Mouse (Mus musculus) cerebellum, adult 8-10 months (tissue): ENCODE measurements around the gene Adra1d.
A peak's percentile ranks its signal among the peaks of the same experiment; 100 is the strongest.

Experiments
- DNase-seq: peaks from one replicate; pipeline ENCODE4 v3.0.0; 2022

Adra1d gene

GRCm38 (mm10) chr2:131561891-131562585 is at the start of gene Adra1d:
Adra1d (minus strand) TSS chr2:131562283.
- DNase-seq: no peak

GRCm38 (mm10) chr2:131601881-131602280 is 39.8 kb upstream of the Adra1d start:
- no peak for DNase-seq

DNA sequence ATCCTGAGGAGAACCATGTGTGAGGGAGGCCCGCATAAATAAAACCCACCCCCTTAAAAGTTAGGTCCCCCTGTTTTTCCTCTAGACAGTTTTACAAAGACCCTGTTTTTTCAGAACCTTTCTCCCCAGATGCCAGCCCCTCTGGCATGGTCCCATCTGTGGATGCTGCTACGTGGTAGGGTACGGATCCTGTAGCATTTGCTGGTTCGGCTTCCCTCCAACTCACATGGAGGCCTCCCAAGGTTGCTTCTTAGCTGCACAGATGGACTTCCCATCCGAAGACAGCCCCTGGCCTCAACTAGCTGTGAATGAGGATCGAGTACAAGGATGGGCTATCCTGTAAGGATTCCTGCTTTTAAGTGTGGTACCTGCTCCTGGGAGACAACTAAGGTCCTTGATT is 32.8 kb upstream of the Adra1d start:
- DNase-seq: no peak

DNA sequence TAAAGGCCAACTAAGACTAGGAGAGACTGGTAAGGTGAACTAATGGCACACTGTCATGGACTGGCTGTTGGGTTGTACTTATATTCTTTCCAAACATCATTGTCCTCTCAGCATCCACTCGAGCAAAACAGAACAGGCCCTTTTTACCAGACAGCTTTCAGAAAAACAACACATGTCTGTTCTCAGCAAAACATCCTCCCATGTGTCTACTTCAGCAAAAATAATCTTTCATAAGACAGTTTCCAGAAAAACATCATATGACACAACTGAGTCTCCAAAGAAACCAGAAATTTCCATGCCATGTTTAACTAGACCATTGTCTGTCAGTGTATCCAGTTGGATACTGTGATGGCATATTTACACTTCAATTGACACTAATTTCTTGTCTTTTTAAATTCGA is 25.4 kb upstream of the Adra1d start:
- DNase-seq: no peak

- no peak for DNase-seq
These were observed 19.4 kb upstream of the Adra1d start for GRCm38 (mm10) chr2:131581506-131581905.

DNA sequence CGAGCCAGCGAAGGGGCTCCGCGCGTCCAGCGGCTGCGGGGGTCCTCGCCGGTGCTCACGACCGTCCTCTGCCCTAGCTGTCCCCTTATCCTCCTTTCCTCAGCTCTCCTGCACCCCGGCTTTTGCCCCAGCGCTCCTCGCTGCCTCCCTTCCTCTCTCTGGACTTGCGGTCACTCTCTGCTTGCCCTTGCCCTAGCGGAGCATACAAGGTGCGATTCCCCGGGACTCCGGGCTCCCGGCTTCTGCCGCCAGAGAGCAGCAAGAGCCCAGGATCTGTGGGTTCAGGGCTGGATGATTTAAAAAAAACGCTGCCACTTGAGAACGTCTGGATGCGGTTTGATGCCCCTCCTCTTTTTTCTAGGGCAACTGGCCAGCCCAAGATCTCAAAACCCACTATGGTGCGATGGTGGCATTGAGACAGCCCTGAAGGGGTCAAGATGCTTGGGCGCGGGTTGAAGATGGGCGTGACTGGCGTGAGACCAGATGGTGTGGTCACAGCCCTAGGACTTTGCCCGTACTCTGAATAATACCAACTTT is 571 bp upstream of the Adra1d start:
- no peak for DNase-seq

GRCm38 (mm10) chr2:131561344-131561870 is 676 bp downstream of the Adra1d start:
- no peak for DNase-seq

DNA sequence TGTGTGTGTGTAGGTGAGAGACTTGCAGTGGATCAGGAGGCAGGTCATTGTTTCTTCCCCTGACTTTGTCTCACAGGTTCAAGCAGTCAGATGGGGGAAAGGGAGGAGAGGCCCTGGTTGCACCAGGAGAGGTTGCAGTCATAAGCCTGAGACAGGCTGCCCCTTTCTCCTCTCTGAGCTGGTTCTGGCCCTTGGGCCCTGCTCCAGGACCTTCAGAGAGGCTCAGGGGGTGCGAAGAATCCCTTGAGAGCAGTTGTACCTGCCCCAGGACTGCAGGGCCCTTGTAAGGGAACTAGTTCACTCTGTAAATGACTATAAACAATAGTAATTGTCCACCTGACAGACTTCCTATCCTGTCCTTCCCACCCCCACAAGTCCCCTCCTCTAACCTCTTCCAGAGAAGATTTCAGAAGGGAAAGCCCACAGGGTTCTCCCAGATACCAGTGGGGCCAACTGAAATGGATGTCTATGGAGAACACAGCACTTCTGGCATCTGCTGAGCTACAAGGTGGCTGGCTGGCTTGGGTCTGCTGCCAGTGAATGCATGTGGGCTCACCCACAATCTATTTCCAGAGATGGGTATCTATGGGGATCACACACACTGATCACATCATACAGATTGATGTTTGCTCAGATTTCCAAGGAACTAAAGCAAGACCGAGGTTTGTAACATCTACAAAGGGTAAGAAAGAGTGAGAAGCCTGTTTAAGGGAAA is 1.7 kb downstream of the Adra1d start:
- DNase-seq: no peak

GRCm38 (mm10) chr2:131557896-131558295 is 4.2 kb downstream of the Adra1d start:
- no peak for DNase-seq

DNA sequence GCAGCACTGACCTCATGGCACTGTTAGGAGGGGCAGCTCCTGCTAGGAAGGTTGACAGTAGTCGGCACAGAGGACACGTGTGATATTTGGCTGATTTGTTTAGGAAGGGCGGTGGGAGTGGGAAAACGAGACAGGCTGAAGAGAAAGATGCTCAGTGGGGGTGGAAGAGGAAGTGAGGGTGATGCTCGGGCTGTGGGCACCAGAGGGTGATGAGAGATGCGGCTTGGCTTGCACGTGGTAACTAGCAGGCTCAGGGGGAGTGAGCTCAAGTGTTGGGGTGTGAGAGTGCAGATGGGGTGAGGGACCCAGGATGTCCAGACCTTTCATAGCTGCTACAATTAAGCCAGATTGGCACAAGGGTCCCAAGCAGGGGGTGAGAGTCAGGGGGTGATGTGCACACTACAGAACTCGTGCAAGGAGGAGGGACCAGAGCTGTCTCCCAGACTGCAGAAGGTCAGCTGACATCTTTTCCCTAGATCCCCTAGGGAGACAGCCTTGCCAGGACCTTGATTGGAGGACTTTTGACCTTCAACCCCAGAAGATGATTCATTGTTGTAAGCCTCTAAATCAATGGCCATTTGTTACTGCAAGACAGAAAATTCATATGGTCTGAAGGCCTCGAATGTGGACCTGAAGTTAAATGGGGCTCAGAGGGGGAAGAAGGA is 9.2 kb downstream of the Adra1d start:
- no peak for DNase-seq

DNA sequence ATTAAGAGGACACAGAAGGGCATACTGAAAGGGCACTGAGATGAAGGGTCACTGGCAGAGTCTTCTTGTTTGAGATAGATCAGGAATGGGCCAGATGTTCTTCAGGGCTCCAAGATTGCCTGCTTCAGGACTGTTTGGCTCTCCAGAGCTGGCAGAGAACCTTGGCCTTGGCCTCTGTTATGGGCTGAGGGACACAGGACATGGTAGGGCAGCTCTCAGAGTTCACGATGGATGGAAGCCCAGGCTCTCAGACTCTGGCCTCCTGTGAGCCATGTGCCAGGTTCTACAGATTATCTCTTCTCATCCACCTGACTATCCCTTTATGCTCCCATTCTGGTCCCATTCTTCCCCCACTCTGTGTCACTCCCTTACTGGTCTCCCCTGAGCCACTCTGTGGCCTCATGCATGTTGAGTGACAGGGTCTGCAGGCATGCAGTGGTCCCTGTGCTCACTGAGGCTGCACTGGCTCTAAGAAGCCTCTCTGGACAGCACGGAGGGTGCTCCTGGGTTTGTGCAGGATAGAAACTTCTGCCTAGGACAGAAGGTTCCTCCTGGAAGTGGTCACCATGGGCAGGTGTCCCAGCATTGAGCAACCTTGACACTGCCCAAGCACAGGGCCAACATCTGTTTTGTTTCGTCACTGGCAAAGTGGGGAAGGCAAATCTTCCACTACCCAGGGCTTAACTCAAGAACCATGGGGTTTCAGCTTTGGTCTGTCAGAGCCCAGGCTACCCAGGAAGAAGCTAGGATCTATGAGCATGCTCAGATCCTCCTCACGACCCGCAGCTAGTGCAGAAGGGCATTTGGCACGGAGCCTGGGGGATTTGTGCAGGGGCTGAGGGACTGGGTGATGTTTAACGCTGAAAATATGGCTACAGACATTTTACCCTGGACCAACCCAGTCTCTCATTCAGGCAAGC is 10.1 kb downstream of the Adra1d start:
- DNase-seq: no peak

DNA sequence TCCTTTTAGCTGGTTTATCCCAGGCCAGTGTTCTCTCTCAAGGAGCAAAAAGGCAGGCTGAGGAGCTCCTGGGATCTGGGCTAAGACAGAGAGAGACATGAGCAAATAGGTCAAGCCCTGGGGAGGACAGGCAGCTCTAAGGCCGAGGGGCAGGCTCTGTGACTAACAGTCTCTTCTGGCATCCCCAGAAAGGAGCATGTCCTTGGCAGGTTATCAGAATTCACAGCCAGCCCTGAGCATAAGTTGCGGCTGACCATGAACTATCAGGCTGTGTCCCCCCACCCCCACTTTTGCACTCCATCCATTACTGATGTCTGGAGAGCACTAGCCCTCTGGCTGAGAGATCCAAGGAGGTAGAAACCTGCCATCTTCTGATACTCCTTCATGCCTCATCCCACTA is 11.2 kb downstream of the Adra1d start:
- DNase-seq: no peak

GRCm38 (mm10) chr2:131550474-131550873 is 11.6 kb downstream of the Adra1d start:
- no peak for DNase-seq

DNA sequence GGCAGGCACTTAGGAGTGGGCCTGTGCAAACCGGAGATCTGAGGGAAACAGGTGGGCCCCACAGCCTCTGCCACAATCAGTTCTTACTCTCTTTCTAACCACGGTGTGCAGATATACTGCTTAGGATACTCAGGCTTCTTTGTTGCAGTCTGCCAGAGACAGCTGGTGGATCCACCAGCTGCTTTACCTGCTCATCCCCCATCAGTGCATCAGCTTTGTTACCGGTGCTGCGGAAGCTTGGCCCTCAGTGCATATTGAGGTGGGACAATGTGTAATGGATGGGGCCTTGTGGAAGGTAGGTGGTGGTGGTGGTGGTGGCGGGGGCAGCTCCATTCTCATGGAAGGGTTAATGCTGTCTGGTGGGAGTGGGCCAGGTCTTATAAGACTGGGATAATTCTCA is 13.0 kb downstream of the Adra1d start:
- DNase-seq: no peak

DNA sequence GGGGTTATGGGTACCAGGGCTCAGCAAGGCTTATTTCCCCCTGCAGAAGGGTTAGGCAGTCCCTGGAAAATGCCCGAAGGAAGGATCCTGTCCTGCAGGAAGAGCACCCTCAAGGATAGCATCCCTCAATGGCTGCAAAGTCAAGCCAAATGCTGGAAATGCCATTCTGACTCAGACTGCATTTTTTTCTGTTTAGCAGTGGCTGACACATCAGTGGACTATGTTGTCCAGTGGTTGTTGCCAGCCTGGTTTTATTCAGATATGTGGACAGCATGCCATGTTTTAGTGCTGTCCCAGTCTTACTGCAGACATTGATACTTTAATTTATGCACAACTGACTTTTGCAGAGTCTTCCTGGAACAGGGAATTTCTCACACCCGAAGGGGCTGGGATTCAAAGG is 13.8 kb downstream of the Adra1d start:
- DNase-seq: no peak

GRCm38 (mm10) chr2:131546745-131547408 is 15.2 kb downstream of the Adra1d start:
- DNase-seq: no peak

DNA sequence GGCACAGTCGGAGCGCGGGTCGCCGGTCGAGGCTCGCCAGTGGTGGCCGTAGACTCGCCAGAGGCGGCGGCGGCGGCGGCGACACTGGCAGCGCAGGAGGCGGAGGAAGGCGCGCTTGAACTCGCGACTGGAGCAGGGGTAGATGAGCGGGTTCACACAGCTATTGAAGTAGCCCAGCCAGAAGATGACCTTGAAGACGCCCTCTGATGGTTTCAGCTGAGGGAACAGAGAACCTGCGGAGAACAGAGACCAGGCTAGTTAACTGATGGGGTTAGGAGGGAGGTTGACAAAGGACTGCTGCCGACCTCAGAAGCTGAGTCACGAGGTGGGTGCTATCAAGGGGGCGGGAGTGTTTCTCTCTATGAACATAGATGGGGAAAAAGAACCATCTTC is 15.8 kb downstream of the Adra1d start:
- DNase-seq: no peak

- DNase-seq: peak; percentile 42
These were observed 16.4 kb downstream of the Adra1d start for GRCm38 (mm10) chr2:131545386-131546307.

DNA sequence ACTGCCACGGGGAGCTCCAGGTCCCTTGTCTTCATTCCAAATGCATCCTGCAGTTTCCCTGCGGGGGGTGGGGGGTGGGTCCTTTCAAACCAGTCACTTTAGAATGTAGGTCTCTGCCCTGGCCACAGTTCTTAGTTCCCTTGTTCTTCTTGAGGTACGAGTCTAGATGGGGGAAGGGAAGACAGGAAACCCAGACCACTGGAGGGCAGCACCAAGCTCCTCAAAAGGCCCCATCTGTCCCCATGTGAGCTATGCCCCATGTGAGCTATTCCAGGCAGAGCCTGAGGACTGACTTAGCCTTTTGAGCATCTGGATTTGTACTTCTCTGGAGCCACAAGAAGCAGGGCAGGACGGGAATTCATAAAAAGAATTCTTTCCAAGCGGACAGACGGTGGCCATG is 19.6 kb downstream of the Adra1d start:
- no peak for DNase-seq

DNA sequence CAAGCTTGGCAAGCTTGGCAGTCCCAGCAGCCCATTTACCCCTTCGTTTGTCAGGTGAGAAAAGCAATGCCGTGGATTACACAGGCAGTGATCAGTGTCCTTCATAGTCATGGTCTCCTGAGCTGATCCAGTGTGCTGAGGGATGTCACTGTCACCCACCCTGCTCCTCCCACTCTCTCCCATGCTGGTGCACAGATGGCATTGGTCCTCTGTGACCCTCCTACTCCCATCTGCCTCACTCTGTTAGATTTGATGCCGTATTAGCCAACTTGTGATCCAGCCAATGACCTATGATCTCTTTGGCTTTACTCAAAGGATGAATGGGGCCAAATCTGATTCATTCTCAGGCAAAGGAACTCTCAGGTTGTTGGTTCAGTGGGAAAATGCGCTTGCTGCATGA is 20.4 kb downstream of the Adra1d start:
- DNase-seq: peak; percentile 54

DNA sequence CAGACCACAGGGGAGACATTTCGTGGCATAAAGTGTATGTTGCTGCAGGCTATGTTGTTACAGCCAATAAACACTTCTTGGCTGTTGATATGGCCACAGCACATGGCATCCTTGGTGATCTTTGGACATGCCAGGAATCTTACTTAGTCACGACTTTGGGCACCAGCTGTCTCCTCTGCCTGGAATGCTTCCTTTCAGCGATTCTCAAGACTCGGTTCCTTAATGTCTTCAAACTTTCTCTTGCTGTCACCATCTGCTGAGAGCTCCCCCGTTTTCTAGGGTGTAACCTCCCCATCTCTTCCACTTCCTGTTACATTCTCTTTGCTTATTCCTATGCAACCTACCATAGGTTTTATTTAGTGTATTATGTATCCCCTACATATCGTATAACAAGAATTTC is 22.3 kb downstream of the Adra1d start:
- no peak for DNase-seq
